Mouse (Mus musculus): ENCODE results near the gene Olfr525.

GRCm38 (mm10) chr7:140299416-140299815 is 21.2 kb upstream of the Olfr525 start:
- no peak for TF ChIP-seq CTCF (IDR thresholded peaks at IDR 0.05; ENCODE audit: low read depth)
- TF ChIP-seq EP300 (IDR thresholded peaks at IDR 0.05; ENCODE audit: low read depth) = no peak

All from liver, embryonic 14.5 days (tissue).